Mouse (Mus musculus): Measurements from ENCODE around the gene Surf4. TPM values are rescaled to one million over a fixed set of nuclear protein-coding genes. Genes with fewer than 3 reads are reported as not detected.

Surf4 gene
- polyA plus RNA-seq, 1 experiment from 2014 or later: 183 TPM

DNA sequence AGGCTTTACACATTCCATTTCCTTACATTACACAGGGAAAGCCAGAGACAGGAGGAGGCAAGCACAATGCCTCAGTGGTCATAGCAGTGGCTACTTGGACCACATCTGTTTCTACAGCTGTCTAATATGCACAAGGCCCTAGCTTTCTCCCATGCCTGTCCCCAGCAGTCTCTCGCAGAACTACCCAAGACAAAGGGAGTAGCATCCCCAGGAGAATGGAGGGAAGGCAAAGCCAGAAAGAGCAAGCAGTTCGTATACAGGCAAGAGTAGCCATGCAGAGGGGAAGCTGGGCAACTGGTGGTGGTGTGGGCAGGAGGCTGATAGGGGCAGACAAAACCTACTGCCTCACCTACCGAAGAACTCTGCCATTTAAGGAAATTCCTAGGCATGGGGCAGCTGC, 27.3 kb downstream of the Surf4 start:
- DNase-seq (ENCODE audit: low spot score): no peak
- no peaks in the 10 kb centered on the region for H3K9me3 ChIP-seq (ENCODE audit: control insufficient read depth, low read length)
- no peak overlapping the region for H3K4me2 ChIP-seq (replicated peaks; ENCODE audit: low read depth)
- ATAC-seq (ENCODE audit: low FRiP score, low TSS enrichment): no peak
- no peak overlapping the region for H3K4me3 ChIP-seq (ENCODE audit: low read depth, low read length)
- H3K27ac ChIP-seq (replicated peaks): no peak overlapping the region
- no peaks in the 10 kb centered on the region for H3K27me3 ChIP-seq (ENCODE audit: control insufficient read depth, insufficient read depth, low read length)
- peaks cover 10% of the 10 kb centered on the region for H3K4me1 ChIP-seq (replicated peaks; ENCODE audit: control insufficient read depth, insufficient read depth)
- peaks cover 12% of the 10 kb centered on the region for H3K36me3 ChIP-seq (ENCODE audit: control insufficient read depth, insufficient read depth, low read length)
- WGBS: 90% methylated on average over 3 of the region's 3 CpGs
- H3K9ac ChIP-seq (ENCODE audit: low read length): no peak overlapping the region
- TF ChIP-seq EP300 (optimal IDR thresholded peaks at IDR 0.05) (no peak), CTCF (IDR thresholded peaks at IDR 0.05; ENCODE audit: low read depth) (no peak)

DNA sequence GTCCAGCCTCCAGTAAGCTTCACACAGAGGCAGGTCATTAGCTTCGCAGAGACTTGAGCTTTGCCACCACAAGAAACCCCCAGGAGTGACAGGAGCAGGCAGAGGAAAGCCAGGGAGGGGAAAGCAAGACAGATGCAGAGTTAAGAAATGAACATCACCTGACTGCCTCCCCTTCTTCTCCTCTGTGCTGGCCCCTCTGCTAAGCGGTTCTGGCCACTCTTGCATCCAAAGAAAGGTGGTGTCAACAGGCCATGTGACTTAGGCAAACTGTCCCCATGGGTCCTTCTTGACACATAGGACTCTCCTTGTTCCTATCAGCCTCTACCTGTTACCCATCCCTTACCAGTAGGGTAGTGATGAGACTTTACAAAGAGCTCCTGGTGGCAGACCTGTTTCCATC, 27.8 kb downstream of the Surf4 start:
- DNase-seq (ENCODE audit: low spot score) (no peak), ATAC-seq (ENCODE audit: low FRiP score, low TSS enrichment) (no peak)
- Histone ChIP-seq H3K4me2 (replicated peaks; ENCODE audit: low read depth) (no peak overlapping the region), H3K9me3 (ENCODE audit: control insufficient read depth, low read length) (no peaks in the 10 kb centered on the region), H3K9ac (ENCODE audit: low read length) (no peak overlapping the region), H3K27me3 (ENCODE audit: control insufficient read depth, insufficient read depth, low read length) (no peaks in the 10 kb centered on the region), H3K4me3 (ENCODE audit: low read depth, low read length) (no peak overlapping the region), H3K4me1 (replicated peaks; ENCODE audit: control insufficient read depth, insufficient read depth) (peaks cover 10% of the 10 kb centered on the region), H3K36me3 (ENCODE audit: control insufficient read depth, insufficient read depth, low read length) (peaks cover 12% of the 10 kb centered on the region), H3K27ac (replicated peaks) (no peak overlapping the region)
- no peak for TF ChIP-seq CTCF (IDR thresholded peaks at IDR 0.05; ENCODE audit: low read depth)
- TF ChIP-seq EP300 (optimal IDR thresholded peaks at IDR 0.05): no peak
- 92% methylated on average over 2 of the region's 2 CpGs for WGBS

DNA sequence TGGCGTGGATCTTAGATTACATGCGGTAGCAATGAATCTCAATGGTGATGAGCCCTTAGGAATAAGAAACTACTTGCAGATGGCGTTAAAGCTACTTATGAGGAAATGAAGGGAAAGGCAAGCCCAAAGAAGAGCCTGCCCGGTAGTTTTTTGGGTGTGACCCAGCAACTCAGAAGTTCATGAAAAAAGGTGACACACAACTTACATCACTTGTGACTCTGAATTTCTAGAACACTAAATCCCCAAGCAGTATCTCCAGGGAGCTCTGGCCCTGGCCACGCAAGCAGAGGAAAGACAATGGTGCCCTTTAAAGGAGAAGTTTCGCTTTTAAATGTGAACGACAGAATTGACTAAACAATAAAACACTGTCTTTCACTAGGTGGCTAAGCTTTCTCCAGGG, 30.4 kb downstream of the Surf4 start:
- DNase-seq (ENCODE audit: low spot score): no peak
- H3K27ac ChIP-seq (replicated peaks): peak overlapping the region; percentile 88
- H3K9ac ChIP-seq (ENCODE audit: low read length): peak overlapping the region; percentile 70
- H3K36me3 ChIP-seq (ENCODE audit: control insufficient read depth, insufficient read depth, low read length): peaks cover 22% of the 10 kb centered on the region
- peaks cover 8% of the 10 kb centered on the region for H3K4me1 ChIP-seq (replicated peaks; ENCODE audit: control insufficient read depth, insufficient read depth)
- no peaks in the 10 kb centered on the region for H3K9me3 ChIP-seq (ENCODE audit: control insufficient read depth, low read length)
- no peak for ATAC-seq (ENCODE audit: low FRiP score, low TSS enrichment)
- 10% methylated on average over 7 of the region's 7 CpGs for WGBS
- TF ChIP-seq EP300 (optimal IDR thresholded peaks at IDR 0.05): no peak
- peak overlapping the region; percentile 75 for H3K4me2 ChIP-seq (replicated peaks; ENCODE audit: low read depth)
- peak overlapping the region; percentile 60 for H3K4me3 ChIP-seq (ENCODE audit: low read depth, low read length)
- H3K27me3 ChIP-seq (ENCODE audit: control insufficient read depth, insufficient read depth, low read length): no peaks in the 10 kb centered on the region

DNA sequence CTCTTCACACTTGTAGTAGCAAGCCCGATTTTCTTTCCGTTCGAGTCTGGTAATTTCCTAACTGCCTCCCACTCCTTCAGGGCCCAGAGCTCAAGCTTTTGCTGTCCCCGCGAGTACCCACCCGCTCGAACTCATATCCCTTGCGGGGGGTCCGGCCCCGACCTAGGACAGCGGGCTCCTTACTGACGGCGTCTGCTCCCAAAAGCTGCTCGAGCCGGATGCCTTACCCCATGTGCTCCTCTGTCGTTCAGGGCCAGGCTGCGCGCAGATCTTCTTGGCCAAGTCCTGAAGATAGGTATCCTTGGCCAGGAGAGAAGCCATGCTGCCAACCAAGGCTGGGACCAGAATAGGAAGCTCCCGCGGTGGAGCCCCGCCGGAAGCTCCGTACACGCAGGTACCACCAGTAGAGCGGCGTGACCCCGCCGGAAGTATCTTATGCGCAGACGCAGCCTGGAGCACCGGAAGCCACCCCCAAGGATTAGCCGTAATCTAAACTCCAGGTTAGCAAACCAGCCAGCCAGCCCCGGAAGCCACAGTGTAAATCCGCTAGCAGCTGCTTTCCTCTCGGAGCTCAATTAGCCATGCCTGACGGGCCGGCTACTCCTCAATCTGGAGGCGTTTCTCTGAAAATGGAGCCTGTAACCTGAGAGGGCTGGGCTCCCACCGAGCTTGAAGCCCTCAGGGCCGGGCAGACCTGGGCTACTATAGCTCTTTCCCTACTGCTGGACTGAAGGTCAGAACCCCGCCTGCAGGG, 31.1 kb downstream of the Surf4 start, which contains the start of gene Surf6:
TSS of gene Surf6 (minus strand) at position 413 of the 754 bp plus-strand sequence.
- H3K4me3 ChIP-seq (ENCODE audit: low read depth, low read length): peak within 1 kb of the TSS; percentile 60
- TF ChIP-seq CTCF (IDR thresholded peaks at IDR 0.05; ENCODE audit: low read depth) (0 out of 2 replicates have a peak, but pooled peaks have one; percentile 14), EP300 (optimal IDR thresholded peaks at IDR 0.05) (peak; percentile 51)

DNA sequence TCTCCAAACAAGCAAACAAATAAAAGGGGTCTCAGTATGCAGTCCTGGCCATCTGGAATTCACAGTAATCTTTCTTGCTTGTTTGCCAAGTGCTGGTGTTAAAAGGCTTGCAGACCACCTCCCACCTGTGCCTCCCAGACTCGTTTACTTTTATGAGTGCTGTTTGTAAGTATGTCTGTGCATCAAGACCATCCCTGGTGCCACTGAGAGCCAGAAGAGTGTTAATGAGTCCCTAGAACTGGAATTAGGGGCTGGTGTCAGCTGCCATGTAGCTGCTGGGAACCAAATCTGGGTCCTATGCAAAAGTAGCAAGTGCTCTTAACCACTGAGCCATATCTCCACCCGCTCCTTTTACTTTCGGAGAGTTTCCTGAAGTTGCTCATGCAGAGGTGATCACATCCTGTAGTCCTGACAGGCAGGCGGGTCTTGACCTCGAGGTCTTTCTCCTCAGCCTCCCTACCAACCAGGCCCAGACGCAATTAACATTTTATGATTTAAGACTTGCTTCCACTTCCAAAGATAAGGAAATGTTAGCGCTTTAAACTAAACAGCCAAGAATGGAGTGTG, 31.8 kb downstream of the Surf4 start:
- no peak for DNase-seq (ENCODE audit: low spot score)
- Histone ChIP-seq H3K4me2 (replicated peaks; ENCODE audit: low read depth) (peak overlapping the region; percentile 75), H3K4me1 (replicated peaks; ENCODE audit: control insufficient read depth, insufficient read depth) (peaks cover 8% of the 10 kb centered on the region; the same call in 1 of the 2 replicates), H3K4me3 (ENCODE audit: low read depth, low read length) (peak overlapping the region; percentile 60), H3K36me3 (ENCODE audit: control insufficient read depth, insufficient read depth, low read length) (peaks cover 21% of the 10 kb centered on the region), H3K9ac (ENCODE audit: low read length) (peak overlapping the region; percentile 79), H3K9me3 (ENCODE audit: control insufficient read depth, low read length) (no peaks in the 10 kb centered on the region), H3K27ac (replicated peaks) (peak overlapping the region; percentile 88), H3K27me3 (ENCODE audit: control insufficient read depth, insufficient read depth, low read length) (no peaks in the 10 kb centered on the region)
- ATAC-seq (ENCODE audit: low FRiP score, low TSS enrichment): no peak
- 5% methylated on average over 7 of the region's 7 CpGs for WGBS
- TF ChIP-seq CTCF (IDR thresholded peaks at IDR 0.05; ENCODE audit: low read depth): no peak
- TF ChIP-seq EP300 (optimal IDR thresholded peaks at IDR 0.05): no peak

More for the DNA sequence above, 31.1 kb downstream of the Surf4 start, which contains the start of gene Surf6:
- under 1% methylated on average over 41 of the region's 41 CpGs for WGBS
- Histone ChIP-seq H3K9ac (ENCODE audit: low read length) (peak within 1 kb of the TSS; percentile 79), H3K27me3 (ENCODE audit: control insufficient read depth, insufficient read depth, low read length) (no peaks in the 10 kb centered on the region), H3K4me1 (replicated peaks; ENCODE audit: control insufficient read depth, insufficient read depth) (peaks cover 8% of the 10 kb centered on the region; the same call in 1 of the 2 replicates), H3K4me2 (replicated peaks; ENCODE audit: low read depth) (peak within 1 kb of the TSS; percentile 75), H3K9me3 (ENCODE audit: control insufficient read depth, low read length) (no peaks in the 10 kb centered on the region), H3K27ac (replicated peaks) (peak within 1 kb of the TSS; percentile 88), H3K36me3 (ENCODE audit: control insufficient read depth, insufficient read depth, low read length) (peaks cover 22% of the 10 kb centered on the region)
- DNase-seq (ENCODE audit: low spot score) (peak; percentile 96), ATAC-seq (ENCODE audit: low FRiP score, low TSS enrichment) (peak; percentile 95)

DNA sequence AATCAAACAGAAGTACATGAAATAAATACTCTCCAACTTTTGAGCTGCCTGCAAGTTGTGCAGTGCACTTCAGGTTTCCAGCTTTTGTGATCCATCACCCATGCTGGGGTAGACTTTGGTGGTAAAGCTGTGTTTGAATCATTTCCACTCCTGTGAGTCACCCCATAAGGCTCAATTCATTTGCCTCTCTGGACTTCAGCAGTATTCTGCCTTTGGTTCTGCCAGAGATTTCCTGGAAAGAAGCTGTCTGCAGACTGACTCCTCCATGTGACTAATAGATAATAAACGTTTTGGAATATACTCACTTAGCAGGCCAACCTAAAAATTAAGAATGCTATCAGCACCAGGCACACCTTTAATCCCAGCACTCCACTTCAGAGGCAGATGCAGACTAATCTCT, 33.0 kb downstream of the Surf4 start:
- TF ChIP-seq EP300 (optimal IDR thresholded peaks at IDR 0.05) (no peak), CTCF (IDR thresholded peaks at IDR 0.05; ENCODE audit: low read depth) (no peak)
- no peak overlapping the region for H3K4me3 ChIP-seq (ENCODE audit: low read depth, low read length)
- DNase-seq (ENCODE audit: low spot score) (no peak), ATAC-seq (ENCODE audit: low FRiP score, low TSS enrichment) (no peak)
- no peaks in the 10 kb centered on the region for H3K27me3 ChIP-seq (ENCODE audit: control insufficient read depth, insufficient read depth, low read length)
- H3K27ac ChIP-seq (replicated peaks): no peak overlapping the region
- WGBS: 48% methylated on average over 1 of the region's 1 CpGs
- H3K4me2 ChIP-seq (replicated peaks; ENCODE audit: low read depth): no peak overlapping the region
- H3K9ac ChIP-seq (ENCODE audit: low read length): no peak overlapping the region
- peaks cover 8% of the 10 kb centered on the region; the same call in 1 of the 2 replicates for H3K4me1 ChIP-seq (replicated peaks; ENCODE audit: control insufficient read depth, insufficient read depth)
- H3K9me3 ChIP-seq (ENCODE audit: control insufficient read depth, low read length): no peaks in the 10 kb centered on the region
- H3K36me3 ChIP-seq (ENCODE audit: control insufficient read depth, insufficient read depth, low read length): peaks cover 14% of the 10 kb centered on the region
